Mouse (Mus musculus): ENCODE results near the gene Adad1.

Adad1 gene

GRCm38 (mm10) chr3:37063406-37063805, at the start of gene Adad1:
Gene Adad1, plus strand, starts transcription at chr3:37063527.
- DNase-seq (ENCODE audit: low spot score): no peak

GRCm38 (mm10) chr3:37037979-37038378, 25.3 kb upstream of the Adad1 start:
- DNase-seq (ENCODE audit: low spot score): no peak

GRCm38 (mm10) chr3:37039811-37040210, 23.5 kb upstream of the Adad1 start:
- no peak for DNase-seq (ENCODE audit: low spot score)

- no peak for DNase-seq (ENCODE audit: low spot score)
These were observed 11.8 kb upstream of the Adad1 start for GRCm38 (mm10) chr3:37051491-37051890.

- DNase-seq (ENCODE audit: low spot score): peak; percentile 35
These were observed 9.9 kb downstream of the Adad1 start for GRCm38 (mm10) chr3:37073211-37073610.

- no peak for DNase-seq (ENCODE audit: low spot score)
These were observed 21.5 kb downstream of the Adad1 start for GRCm38 (mm10) chr3:37084860-37085259.

GRCm38 (mm10) chr3:37090721-37091120, 27.4 kb downstream of the Adad1 start:
- no peak for DNase-seq (ENCODE audit: low spot score)

- no peak for DNase-seq (ENCODE audit: low spot score)
These were observed 62.3 kb downstream of the Adad1 start, which contains the start of gene Il2 for GRCm38 (mm10) chr3:37125655-37126054. Gene Il2, minus strand, starts transcription at chr3:37125959.

- DNase-seq (ENCODE audit: low spot score): no peak
These were observed 62.8 kb downstream of the Adad1 start for GRCm38 (mm10) chr3:37126162-37126561.

- no peak for DNase-seq (ENCODE audit: low spot score)
These were observed 64.9 kb downstream of the Adad1 start for GRCm38 (mm10) chr3:37128269-37128668.

- DNase-seq (ENCODE audit: low spot score): no peak
These were observed 65.7 kb downstream of the Adad1 start for GRCm38 (mm10) chr3:37129063-37129462.

GRCm38 (mm10) chr3:37137231-37137630, 73.9 kb downstream of the Adad1 start:
- DNase-seq (ENCODE audit: low spot score): no peak

GRCm38 (mm10) chr3:37139192-37139591, 75.9 kb downstream of the Adad1 start:
- no peak for DNase-seq (ENCODE audit: low spot score)

GRCm38 (mm10) chr3:37140168-37140906, 77.0 kb downstream of the Adad1 start:
- no peak for DNase-seq (ENCODE audit: low spot score)

- DNase-seq (ENCODE audit: low spot score): no peak
These were observed 78.5 kb downstream of the Adad1 start for GRCm38 (mm10) chr3:37141827-37142226.

- DNase-seq (ENCODE audit: low spot score): no peak
These were observed 81.7 kb downstream of the Adad1 start for GRCm38 (mm10) chr3:37144979-37145378.

GRCm38 (mm10) chr3:37146406-37146805, 83.1 kb downstream of the Adad1 start:
- no peak for DNase-seq (ENCODE audit: low spot score)

- no peak for DNase-seq (ENCODE audit: low spot score)
These were observed 83.5 kb downstream of the Adad1 start for GRCm38 (mm10) chr3:37146810-37147209.

- no peak for DNase-seq (ENCODE audit: low spot score)
These were observed 88.9 kb downstream of the Adad1 start for GRCm38 (mm10) chr3:37152274-37152673.

GRCm38 (mm10) chr3:37153004-37153403, 89.7 kb downstream of the Adad1 start:
- DNase-seq (ENCODE audit: low spot score): no peak

- DNase-seq (ENCODE audit: low spot score): no peak
These were observed 91.1 kb downstream of the Adad1 start for GRCm38 (mm10) chr3:37154396-37154795.

- no peak for DNase-seq (ENCODE audit: low spot score)
These were observed 93.8 kb downstream of the Adad1 start for GRCm38 (mm10) chr3:37157082-37157481.

- DNase-seq (ENCODE audit: low spot score): no peak
These were observed 94.9 kb downstream of the Adad1 start for GRCm38 (mm10) chr3:37158246-37158645.

GRCm38 (mm10) chr3:37161096-37161495, 97.8 kb downstream of the Adad1 start:
- DNase-seq (ENCODE audit: low spot score): no peak

Data from urinary bladder, postnatal 25 days (tissue).